Mouse (Mus musculus): ENCODE measurements around the gene Arf3.
"Not testable (repeated sequence)": the region's sequence is repeated elsewhere in the genome, so short reads cannot be mapped to it uniquely, and the experiment has no call there.

The Arf3 gene

GRCm38 (mm10) chr15:98762670-98763529 lies at the start of gene Arf3:
Gene Arf3, minus strand, starts transcription at chr15:98763214.
- peak; percentile 99 for DNase-seq (ENCODE audit: low spot score)

GRCm38 (mm10) chr15:98810212-98810611 lies 47.2 kb upstream of the Arf3 start:
- not testable (repeated sequence) for DNase-seq (ENCODE audit: low spot score)

- no peak for DNase-seq (ENCODE audit: low spot score)
Measured at GRCm38 (mm10) chr15:98809390-98809789, 46.4 kb upstream of the Arf3 start, which contains the start of gene Ddn. Gene Ddn, minus strand, starts transcription at chr15:98809490.

GRCm38 (mm10) chr15:98808651-98809134 lies 45.7 kb upstream of the Arf3 start:
- DNase-seq (ENCODE audit: low spot score) = no peak

DNA sequence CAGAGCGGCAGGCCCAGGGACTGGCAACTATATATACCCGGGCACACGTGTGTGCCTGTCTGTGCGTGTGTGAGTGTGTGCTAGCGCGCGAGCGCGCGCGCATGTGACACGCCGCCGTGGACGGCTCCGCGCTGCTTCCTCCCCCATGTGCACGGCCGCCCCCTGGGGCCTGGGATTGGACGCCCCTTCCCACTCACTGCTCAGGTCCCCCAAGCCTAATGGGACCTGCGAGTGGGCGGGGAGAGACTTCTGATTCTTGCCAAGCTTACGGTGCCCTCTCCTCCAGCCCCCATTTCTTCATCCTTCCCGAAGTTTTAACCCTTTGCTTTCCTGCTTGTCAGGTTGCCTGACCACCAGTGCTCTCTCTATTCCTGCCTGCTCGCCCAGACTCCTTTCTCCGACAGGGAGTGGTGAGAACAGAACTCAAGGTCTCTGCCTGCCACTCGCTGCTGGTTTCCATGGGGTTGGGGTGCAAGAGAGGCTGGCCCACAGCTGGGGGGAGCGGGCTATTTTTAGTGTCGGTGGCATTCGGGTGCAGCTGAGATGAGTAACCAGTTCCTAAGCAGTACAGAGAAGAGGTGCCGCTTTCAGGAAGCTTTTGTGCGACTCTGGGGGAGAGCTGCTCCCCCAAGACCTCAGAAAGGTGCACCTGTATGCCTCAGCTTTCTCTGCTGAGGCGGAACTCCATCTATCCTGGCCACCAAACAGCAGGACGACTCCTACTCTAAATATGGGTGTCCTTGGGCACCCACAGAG lies 45.1 kb upstream of the Arf3 start:
- DNase-seq (ENCODE audit: low spot score) = peak; percentile 77

- no peak for DNase-seq (ENCODE audit: low spot score)
Measured at GRCm38 (mm10) chr15:98806809-98807770, 44.1 kb upstream of the Arf3 start.

- DNase-seq (ENCODE audit: low spot score) = no peak
Measured at GRCm38 (mm10) chr15:98806071-98806808, 43.2 kb upstream of the Arf3 start.

- no peak for DNase-seq (ENCODE audit: low spot score)
Measured at GRCm38 (mm10) chr15:98805324-98806040, 42.5 kb upstream of the Arf3 start.

GRCm38 (mm10) chr15:98804054-98804453 lies 41.0 kb upstream of the Arf3 start:
- DNase-seq (ENCODE audit: low spot score) = peak; percentile 85

DNA sequence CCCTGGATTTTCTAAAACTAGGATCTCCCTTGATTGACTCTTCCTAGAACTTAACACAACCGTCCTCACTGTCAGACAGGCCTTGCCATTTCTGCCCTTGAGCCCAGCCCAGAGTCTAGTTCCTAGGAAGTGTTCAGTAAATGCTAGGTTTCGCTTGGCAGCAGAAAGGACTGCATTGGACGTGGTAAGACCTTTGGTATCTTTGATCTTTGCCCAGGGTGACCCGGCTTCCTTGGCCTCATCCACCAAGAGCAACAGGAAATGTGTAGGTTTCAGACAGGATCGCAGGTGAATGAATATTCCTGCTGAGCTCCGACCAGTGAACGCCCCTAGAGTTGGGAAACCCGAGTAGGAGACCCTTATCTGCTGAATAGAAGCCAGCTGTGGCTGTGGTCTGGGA lies 39.9 kb upstream of the Arf3 start:
- DNase-seq (ENCODE audit: low spot score) = no peak

DNA sequence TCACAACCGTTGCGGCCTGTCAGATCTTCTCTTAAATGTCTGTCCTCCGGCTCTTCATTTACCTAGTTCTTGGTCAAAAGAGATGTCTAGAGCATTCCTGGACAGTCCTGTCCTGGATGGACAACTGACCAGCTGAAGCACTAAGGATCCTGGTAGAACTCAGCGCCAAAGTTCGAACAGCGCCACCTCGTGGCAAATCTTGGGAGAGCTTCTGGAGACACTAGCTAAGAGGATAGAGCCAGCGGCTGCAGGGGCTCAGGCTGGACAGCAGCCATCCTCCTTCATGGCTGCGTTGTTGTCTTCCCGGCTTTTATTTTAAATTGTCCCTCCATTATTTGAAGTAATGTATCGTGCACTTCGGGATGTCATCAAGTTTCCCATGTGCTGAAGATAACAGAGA lies 36.4 kb upstream of the Arf3 start:
- peak; percentile 92 for DNase-seq (ENCODE audit: low spot score)

DNA sequence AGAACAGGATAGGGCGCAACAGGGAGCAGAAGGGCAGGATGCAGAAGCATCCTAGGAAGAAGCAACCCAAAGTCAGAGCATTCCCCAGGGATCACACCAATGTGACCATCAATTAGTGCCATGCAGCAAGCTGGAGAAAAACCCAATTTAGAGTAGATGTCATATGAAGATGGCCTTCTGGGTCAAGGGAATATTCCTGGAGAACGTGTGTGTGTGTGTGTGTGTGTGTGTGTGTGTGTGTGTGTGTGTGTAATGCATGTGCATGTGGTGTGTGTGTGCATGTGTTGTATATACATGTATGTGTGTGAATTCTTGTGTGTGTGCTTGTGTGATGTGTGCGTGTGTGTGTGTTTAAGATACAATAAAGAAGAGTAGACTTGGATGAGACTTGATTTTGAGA lies 35.9 kb upstream of the Arf3 start:
- DNase-seq (ENCODE audit: low spot score) = peak; percentile 46

DNA sequence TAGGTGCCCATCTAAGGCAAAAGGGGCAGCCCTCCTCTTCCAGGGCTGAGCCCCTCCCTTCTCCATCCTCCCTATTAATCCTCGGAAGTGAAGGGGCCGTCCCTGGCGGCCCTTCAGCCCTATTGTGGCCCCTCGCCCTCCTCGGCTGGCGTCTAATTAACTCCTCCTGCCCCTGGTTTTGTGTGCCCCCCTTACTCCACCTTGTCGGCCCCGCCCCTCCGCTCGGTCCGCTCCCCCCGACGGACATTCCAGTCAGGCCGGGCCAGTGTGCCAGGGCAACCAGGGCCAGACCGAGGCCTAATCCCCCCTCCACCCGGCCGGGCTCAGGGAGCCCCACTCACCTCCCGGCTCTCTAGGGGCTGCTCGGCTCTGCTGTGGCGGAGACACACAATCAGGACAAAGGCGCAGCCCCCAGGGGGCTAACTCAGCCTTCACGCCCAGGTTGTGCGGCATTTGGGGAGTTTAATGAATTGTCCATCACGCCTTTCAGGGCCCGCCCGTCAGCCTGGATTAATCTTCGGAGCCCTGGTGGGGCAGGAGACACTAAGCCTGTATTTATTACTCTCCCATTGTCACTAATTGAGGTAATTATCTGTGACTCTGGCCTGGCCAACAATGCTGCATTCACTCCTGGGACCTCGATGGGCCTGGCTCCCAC lies 35.0 kb upstream of the Arf3 start:
- peak; percentile 49 for DNase-seq (ENCODE audit: low spot score)

DNA sequence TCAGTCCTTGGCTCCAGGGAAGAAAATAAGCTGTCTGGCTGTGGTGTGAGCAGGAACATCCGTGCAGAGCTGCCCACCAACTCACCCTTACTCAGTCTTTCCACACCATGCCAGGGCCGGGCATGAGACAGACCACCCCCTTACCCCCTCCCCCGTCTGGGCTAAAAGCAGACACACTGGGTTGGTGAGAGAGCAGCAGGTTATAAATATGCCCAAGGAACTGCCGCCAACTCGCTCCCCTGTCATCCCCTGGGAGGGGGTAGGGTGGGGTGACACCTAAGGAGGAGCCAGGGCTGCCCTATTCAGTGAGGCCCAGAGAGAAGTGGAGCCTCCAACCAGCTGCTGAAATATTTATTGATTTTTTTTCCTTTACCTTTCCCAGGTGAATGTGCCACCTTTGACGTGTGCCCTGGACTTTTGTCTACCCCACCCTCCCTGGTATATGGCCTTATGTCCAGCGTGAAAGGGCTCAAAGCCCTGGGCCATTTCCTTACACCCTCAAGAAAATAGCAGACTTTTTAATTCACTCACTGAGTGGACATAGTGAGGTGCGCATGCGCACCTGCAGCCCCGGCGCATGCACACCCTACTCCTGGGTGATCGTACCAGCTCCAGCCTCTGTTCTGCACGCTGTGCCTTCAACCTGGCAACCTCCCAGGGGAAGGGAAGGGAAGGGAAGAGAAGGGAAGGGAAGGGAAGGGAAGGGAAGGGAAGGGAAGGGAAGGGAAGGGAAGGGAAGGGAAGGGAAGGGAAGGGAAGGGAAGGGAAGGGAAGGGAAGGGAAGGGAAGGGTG lies 34.0 kb upstream of the Arf3 start:
- peak; percentile 64 for DNase-seq (ENCODE audit: low spot score)

- no peak for DNase-seq (ENCODE audit: low spot score)
Measured at GRCm38 (mm10) chr15:98793141-98793698, 30.2 kb upstream of the Arf3 start.

DNA sequence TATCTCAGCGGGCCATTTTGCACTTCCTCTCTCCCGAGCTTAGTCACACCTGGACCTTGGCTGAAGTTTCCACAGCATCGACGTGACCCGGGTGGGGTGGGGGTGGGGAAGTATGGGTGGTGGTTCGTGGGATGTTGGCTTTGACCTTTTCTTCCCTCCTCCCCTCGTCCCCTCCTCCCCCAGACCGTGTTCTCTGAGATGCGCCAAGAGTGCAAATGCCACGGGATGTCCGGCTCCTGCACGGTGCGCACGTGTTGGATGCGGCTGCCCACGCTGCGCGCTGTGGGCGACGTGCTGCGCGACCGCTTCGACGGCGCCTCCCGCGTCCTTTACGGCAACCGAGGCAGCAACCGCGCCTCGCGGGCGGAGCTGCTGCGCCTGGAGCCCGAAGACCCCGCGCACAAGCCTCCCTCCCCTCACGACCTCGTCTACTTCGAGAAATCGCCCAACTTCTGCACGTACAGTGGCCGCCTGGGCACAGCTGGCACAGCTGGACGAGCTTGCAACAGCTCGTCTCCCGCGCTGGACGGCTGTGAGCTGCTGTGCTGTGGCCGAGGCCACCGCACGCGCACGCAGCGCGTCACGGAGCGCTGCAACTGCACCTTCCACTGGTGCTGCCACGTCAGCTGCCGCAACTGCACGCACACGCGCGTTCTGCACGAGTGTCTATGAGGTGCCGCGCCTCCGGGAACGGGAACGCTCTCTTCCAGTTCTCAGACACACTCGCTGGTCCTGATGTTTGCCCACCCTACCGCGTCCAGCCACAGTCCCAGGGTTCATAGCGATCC lies 29.4 kb upstream of the Arf3 start:
- DNase-seq (ENCODE audit: low spot score) = no peak

DNA sequence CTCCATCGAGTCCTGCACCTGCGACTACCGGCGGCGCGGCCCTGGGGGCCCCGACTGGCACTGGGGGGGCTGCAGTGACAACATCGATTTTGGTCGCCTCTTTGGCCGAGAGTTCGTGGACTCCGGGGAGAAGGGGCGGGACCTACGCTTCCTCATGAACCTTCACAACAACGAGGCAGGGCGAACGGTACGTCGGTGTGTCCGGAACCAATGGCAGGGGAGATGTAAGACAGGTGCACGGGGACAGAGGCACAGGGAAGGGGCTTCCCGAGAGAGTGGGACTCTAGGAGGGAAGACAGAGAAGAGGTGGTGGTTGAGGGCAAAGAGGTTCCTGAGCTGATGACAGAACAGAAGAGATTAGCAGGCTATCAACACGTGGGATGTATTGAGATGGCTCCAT lies 28.8 kb upstream of the Arf3 start:
- no peak for DNase-seq (ENCODE audit: low spot score)

DNA sequence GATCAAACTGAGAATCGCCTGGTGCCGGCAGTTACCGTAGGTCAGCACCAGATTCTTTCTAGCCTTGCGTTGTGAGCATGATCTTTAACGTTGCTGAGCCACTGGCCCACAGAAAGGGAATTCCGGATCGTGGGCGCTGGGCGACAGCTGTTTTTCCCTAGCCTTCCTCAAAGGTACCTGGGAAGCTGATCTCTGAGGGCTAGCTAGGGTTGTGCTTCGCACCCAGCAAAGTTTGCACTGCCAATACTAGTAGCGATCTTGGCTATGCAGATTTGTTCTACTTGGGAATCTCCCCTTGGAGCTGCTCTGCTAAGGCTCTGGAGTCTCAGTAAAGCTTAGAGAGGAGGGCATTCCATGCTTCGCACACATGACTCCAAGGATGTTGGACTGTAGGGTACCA lies 28.2 kb upstream of the Arf3 start:
- DNase-seq (ENCODE audit: low spot score) = no peak

All from MN1 (cell line).